Comparison of ENCODE assay signal across 10 mouse cellular contexts in genomic region chr1:157231016-157231415, GRCm38 (mm10).
DNase-seq lines count a peak whose midpoint lies in the region; ATAC-seq and TF ChIP-seq lines count a peak whose summit lies in the region.
"Had no signal": no experiment of that assay in that cellular context is flagged by ENCODE, and none has a peak within 500 bp of the region (broad histone marks: within the 10 kb centered on the region; RNA-seq: fewer than 3 reads in every experiment).

No protein-coding gene starts in this region.

- WGBS in kidney, embryonic 14.5 days, result 24% methylated on average over 8 of the region's 8 CpGs
- 25% methylated on average over 8 of the region's 8 CpGs for WGBS in kidney, embryonic 16.5 days
- 19% methylated on average over 8 of the region's 8 CpGs for WGBS in embryonic facial prominence, embryonic 12.5 days
- WGBS in hindbrain, postnatal 0 days, result 11% methylated on average over 8 of the region's 8 CpGs
- 34% methylated on average over 8 of the region's 8 CpGs for WGBS in limb, embryonic 10.5 days

- H3K27ac ChIP-seq in kidney, embryonic 14.5 days (ENCODE audit: low read depth, low read length), result no peak overlapping the region
- no peak overlapping the region for H3K27ac ChIP-seq in kidney, embryonic 16.5 days (ENCODE audit: low read length)
- H3K27ac ChIP-seq in embryonic facial prominence, embryonic 12.5 days, result no peak overlapping the region
- H3K27ac ChIP-seq in hindbrain, postnatal 0 days, result peak overlapping the region; percentile 22
- no peak overlapping the region for H3K27ac ChIP-seq in limb, embryonic 10.5 days

- DNase-seq in hindbrain, postnatal 0 days (ENCODE audit: low spot score), result peak; percentile 65
- peak; percentile 62 for DNase-seq in retina, embryonic 14.5 days (ENCODE audit: low spot score)
- no peak for DNase-seq in adrenal gland, adult 8-10 months
- DNase-seq in limb, embryonic 10.5 days (ENCODE audit: low spot score), result no peak
- DNase-seq in lung, postnatal 4 days, result no peak
- DNase-seq: heart, adult 11 months had no signal

- H3K9me3 ChIP-seq in kidney, embryonic 14.5 days (ENCODE audit: control insufficient read depth, low read length), result no peaks in the 10 kb centered on the region
- no peaks in the 10 kb centered on the region for H3K9me3 ChIP-seq in kidney, embryonic 16.5 days (ENCODE audit: low read length)
- no peaks in the 10 kb centered on the region for H3K9me3 ChIP-seq in embryonic facial prominence, embryonic 12.5 days
- H3K9me3 ChIP-seq in hindbrain, postnatal 0 days (ENCODE audit: low read length), result no peaks in the 10 kb centered on the region
- H3K9me3 ChIP-seq in limb, embryonic 10.5 days (replicated peaks), result no peaks in the 10 kb centered on the region
- H3K9me3 ChIP-seq: G1E had no signal

- H3K27me3 ChIP-seq in kidney, embryonic 14.5 days (ENCODE audit: control insufficient read depth, insufficient read depth, low read length), result no peaks in the 10 kb centered on the region
- no peaks in the 10 kb centered on the region for H3K27me3 ChIP-seq in kidney, embryonic 16.5 days (ENCODE audit: insufficient read depth, low read length)
- no peaks in the 10 kb centered on the region for H3K27me3 ChIP-seq in embryonic facial prominence, embryonic 12.5 days
- no peaks in the 10 kb centered on the region for H3K27me3 ChIP-seq in hindbrain, postnatal 0 days (ENCODE audit: insufficient read depth, low read length)
- H3K27me3 ChIP-seq in limb, embryonic 10.5 days (ENCODE audit: low read depth, poor library complexity, severe bottlenecking), result no peaks in the 10 kb centered on the region

- no peak for TF ChIP-seq CTCF in hindbrain, postnatal 0 days (IDR thresholded peaks at IDR 0.05; ENCODE audit: low read depth)

- no peak overlapping the region for H3K9ac ChIP-seq in kidney, embryonic 14.5 days (ENCODE audit: low read depth, low read length)
- no peak overlapping the region for H3K9ac ChIP-seq in kidney, embryonic 16.5 days (replicated peaks; ENCODE audit: low read length)
- H3K9ac ChIP-seq in embryonic facial prominence, embryonic 12.5 days, result no peak overlapping the region
- H3K9ac ChIP-seq in hindbrain, postnatal 0 days (replicated peaks; ENCODE audit: low read length), result peak overlapping the region; percentile 9; the same call in 1 of the 2 replicates

- no peaks in the 10 kb centered on the region for H3K36me3 ChIP-seq in kidney, embryonic 14.5 days (ENCODE audit: control insufficient read depth, insufficient read depth, low read length)
- H3K36me3 ChIP-seq in kidney, embryonic 16.5 days (ENCODE audit: insufficient read depth, low read length), result no peaks in the 10 kb centered on the region
- no peaks in the 10 kb centered on the region for H3K36me3 ChIP-seq in embryonic facial prominence, embryonic 12.5 days
- no peaks in the 10 kb centered on the region for H3K36me3 ChIP-seq in hindbrain, postnatal 0 days (ENCODE audit: insufficient read depth, low read length)
- H3K36me3 ChIP-seq in limb, embryonic 10.5 days, result no peaks in the 10 kb centered on the region
- H3K36me3 ChIP-seq: G1E had no signal

- H3K4me1 ChIP-seq in kidney, embryonic 14.5 days (ENCODE audit: control insufficient read depth, insufficient read depth, low read length), result no peaks in the 10 kb centered on the region; the same call in 1 of the 2 replicates
- H3K4me1 ChIP-seq in kidney, embryonic 16.5 days (ENCODE audit: insufficient read depth, low read length), result no peaks in the 10 kb centered on the region
- H3K4me1 ChIP-seq in embryonic facial prominence, embryonic 12.5 days, result peaks cover 2% of the 10 kb centered on the region; the same call in 1 of the 2 replicates
- H3K4me1 ChIP-seq in hindbrain, postnatal 0 days (ENCODE audit: insufficient read depth, low read length), result no peaks in the 10 kb centered on the region
- H3K4me1 ChIP-seq in limb, embryonic 10.5 days, result peaks cover 7% of the 10 kb centered on the region; the same call in 1 of the 2 replicates

- H3K4me3 ChIP-seq in kidney, embryonic 14.5 days (ENCODE audit: low read length), result no peak overlapping the region
- no peak overlapping the region for H3K4me3 ChIP-seq in kidney, embryonic 16.5 days (ENCODE audit: low read length)
- H3K4me3 ChIP-seq in embryonic facial prominence, embryonic 12.5 days, result no peak overlapping the region
- peak overlapping the region; percentile 7 for H3K4me3 ChIP-seq in hindbrain, postnatal 0 days (ENCODE audit: low read length)
- no peak overlapping the region for H3K4me3 ChIP-seq in limb, embryonic 10.5 days

- H3K4me2 ChIP-seq in kidney, embryonic 14.5 days (replicated peaks; ENCODE audit: low read depth, low read length), result 0 out of 2 replicates have a peak overlapping the region, but pooled peaks have one; percentile 10
- H3K4me2 ChIP-seq in kidney, embryonic 16.5 days (replicated peaks; ENCODE audit: low read depth, low read length), result no peak overlapping the region
- peak overlapping the region; percentile 20; the same call in 1 of the 2 replicates for H3K4me2 ChIP-seq in embryonic facial prominence, embryonic 12.5 days (replicated peaks)
- H3K4me2 ChIP-seq in hindbrain, postnatal 0 days (ENCODE audit: low read depth, low read length), result peak overlapping the region; percentile 46

- ATAC-seq in kidney, embryonic 14.5 days (ENCODE audit: low FRiP score, low TSS enrichment), result no peak
- no peak for ATAC-seq in kidney, embryonic 16.5 days (ENCODE audit: low FRiP score, low TSS enrichment)
- ATAC-seq in embryonic facial prominence, embryonic 12.5 days (ENCODE audit: insufficient number of reproducible peaks, insufficient read depth, low FRiP score, low TSS enrichment), result no peak
- ATAC-seq in hindbrain, postnatal 0 days, result no peak

Comparison
In these comparisons a context has a peak if more than half of its experiments do, and no peak if none do; other contexts are left out.
1. DNase-seq: peak in hindbrain, postnatal 0 days (single experiment) and retina, embryonic 14.5 days (single experiment); none in adrenal gland, adult 8-10 months (single experiment), limb, embryonic 10.5 days (single experiment) and lung, postnatal 4 days (0 of 2).